Mouse (Mus musculus) pancreas, adult 10 weeks (tissue): ENCODE results near the gene Cr2. TPM values are rescaled to one million over a fixed set of nuclear protein-coding genes. Genes with fewer than 3 reads are reported as not detected.

Experiments
- polyA plus RNA-seq: library from polyadenylated mRNA; stranded (reverse); fragments of 350-450 nt; fragmentation: Illumina TruSeq; extraction: RNeasy Lipid Tissue Mini Kit (QIAGEN cat#74804); gene quantifications from one replicate; pipeline ENCODE4 v1.2.3, GENCODE M21; 2015; ENCODE audit warnings: low read depth, low replicate concordance; ENCODE audit not compliant: insufficient read depth

Cr2 gene
- polyA plus RNA-seq, result not detected

DNA sequence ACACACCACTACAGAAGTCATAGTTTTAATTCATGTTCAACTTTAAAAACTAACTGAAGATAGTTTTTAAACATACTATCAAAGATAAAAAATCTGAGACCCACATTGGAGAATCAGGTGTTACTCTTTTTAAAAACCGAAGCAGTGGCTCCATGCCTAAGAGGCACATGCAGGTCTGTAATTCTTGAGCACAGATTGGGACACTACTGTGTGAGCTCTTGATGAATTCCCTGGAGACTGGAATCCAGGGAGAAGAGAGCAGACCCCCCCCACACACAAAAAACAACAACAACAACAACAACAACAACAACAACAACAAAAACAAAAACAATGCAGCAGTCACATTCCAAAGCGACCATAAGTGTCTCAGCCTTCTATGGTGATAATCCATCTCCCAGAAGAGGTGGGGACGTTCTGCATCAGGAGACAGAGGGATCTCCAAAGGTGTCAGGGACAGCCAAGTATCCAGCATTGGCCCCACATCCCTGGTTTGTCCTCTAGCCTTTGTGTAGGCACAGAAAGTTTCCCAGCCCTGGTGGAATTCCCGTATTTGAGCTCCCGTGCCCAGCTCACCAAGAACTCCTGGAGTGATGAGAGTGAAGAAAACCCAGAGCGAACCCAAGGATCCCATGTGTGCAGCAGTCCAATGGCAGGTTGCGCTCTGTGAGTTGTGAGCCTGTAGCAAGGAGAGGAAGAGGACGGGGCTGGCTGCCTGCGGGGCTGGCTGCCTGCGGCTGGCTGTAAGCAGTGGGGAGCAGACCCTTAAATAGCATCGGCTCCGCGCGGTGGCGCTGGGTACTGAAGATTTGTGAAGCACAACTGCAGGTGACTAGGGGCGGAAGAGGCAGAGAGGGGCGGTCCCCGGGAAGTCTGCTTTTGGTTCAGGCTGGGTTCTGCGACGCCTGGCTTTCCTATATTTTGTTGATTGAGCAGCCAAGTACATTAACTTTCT, at the start of gene Cr2:
TSS of gene Cr2 (minus strand) at position 737 of the 952 bp plus-strand sequence.

DNA sequence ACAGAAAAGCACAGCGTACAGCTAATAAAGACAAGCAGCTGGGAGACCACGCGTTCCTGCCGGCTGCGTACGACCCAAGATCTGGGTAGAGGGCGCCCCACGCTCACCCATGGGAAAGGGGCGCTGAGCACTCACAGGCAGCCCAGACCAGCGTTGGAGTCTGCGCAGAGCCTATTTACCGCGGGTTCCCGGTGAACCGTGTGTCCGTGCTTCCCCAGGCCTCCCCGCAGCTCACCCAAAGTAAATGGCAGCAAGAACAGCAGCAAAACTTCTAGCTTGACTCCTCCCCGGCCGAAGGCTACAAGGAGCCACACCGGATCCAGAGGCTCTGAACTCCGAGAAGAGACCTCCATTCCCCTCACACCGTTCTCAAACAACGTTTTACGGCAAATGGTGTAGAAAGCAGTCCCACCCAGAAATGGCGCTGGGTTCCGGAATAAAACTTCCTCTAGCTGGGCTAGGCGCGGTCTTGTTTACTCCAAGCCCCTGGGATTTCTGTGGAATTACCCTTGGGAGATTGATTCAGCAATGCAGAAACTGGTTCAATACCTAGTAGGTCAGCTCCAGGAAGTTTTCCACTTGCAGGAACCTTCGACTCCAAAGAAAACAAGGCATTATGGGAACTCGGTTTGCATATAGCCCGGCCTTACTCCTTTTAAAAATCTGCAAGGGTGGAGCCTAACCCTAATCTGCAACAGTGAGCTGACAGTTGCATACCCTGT, 45.4 kb downstream of the Cr2 start, which contains the start of gene Cr1l:
TSS of gene Cr1l (minus strand) at position 634 of the 722 bp plus-strand sequence.

DNA sequence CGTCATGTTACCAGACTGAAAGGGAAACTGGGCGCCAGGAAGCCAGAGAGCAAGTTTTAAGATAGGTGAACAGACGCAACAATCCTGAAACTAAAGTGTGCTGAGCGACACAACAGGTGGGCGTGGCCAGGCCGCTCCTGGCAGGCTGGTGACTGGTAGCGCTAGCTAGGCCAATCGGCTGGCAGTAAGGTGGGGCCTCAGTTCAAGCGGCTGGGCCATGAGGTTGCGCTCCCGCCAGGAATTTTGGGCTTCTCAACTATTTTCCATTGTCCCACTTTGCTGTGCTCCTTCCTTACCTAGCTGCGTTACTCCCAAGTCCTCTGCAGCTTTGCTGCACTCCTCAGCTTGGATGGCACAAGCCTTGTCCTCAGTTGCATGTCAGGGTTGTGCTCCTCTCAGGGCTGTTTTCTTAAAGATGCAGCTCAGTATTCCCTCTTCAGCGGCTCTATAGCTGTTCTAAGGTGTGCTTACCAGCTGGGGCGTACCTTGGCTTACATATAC, 84.2 kb downstream of the Cr2 start, which contains the start of gene Cd46:
TSS of gene Cd46 (minus strand) at position 30 of the 501 bp plus-strand sequence.

Other genes with a start within 250 kb of the Cr2 start
- 79.2 TPM for gene Cd34, start 237.9 kb downstream of the Cr2 start, polyA plus RNA-seq
- 1.5 TPM for gene Cd46, start 84.5 kb downstream of the Cr2 start, polyA plus RNA-seq
- 18.2 TPM for gene Cr1l, start 45.1 kb downstream of the Cr2 start, polyA plus RNA-seq